Mouse (Mus musculus) forebrain, embryonic 11.5 days (tissue): ENCODE results near the gene Mras. TPM values are rescaled to one million over a fixed set of nuclear protein-coding genes. Genes with fewer than 3 reads are reported as not detected.

Experiments
- ATAC-seq: fragments of 200-750 bp; cut with Nextera tagmentation; replicated peaks from 2 replicates; pipeline ENCODE4 v1.8.0; 2017; ENCODE audit warnings: moderate TSS enrichment; ENCODE audit not compliant: low FRiP score
- DNase-seq: peaks from one replicate; pipeline ENCODE4 v3.0.0-alpha.2; 2017; ENCODE audit warnings: low spot score
- H3K27ac ChIP-seq: fragments of 300-500 bp; sonication (generic); 2 replicates; pipeline ENCODE4 v1.5.1; 2014; ENCODE audit warnings: low read depth, low read length
- H3K27me3 ChIP-seq: fragments of 300-500 bp; sonication (generic); 2 replicates; pipeline ENCODE4 v1.6.1; 2014; ENCODE audit warnings: mild to moderate bottlenecking, low read length, mixed read lengths; ENCODE audit not compliant: control insufficient read depth, insufficient read depth
- H3K36me3 ChIP-seq: fragments of 300-500 bp; sonication (generic); 2 replicates; pipeline ENCODE4 v1.6.1; 2014; ENCODE audit warnings: mild to moderate bottlenecking, low read length, moderate library complexity, mixed read lengths; ENCODE audit not compliant: control insufficient read depth, insufficient read depth
- H3K4me1 ChIP-seq: fragments of 300-500 bp; sonication (generic); replicated peaks from 2 replicates; pipeline ENCODE4 v1.6.1; 2014; ENCODE audit warnings: low read length, mixed read lengths; ENCODE audit not compliant: control insufficient read depth, insufficient read depth
- H3K4me2 ChIP-seq: fragments of 300-500 bp; sonication (generic); 2 replicates; pipeline ENCODE4 v1.6.1; 2014; ENCODE audit warnings: low read depth, mild to moderate bottlenecking, low read length, moderate library complexity, mixed read lengths; ENCODE audit not compliant: severe bottlenecking
- H3K4me3 ChIP-seq: fragments of 300-500 bp; sonication (generic); 2 replicates; pipeline ENCODE4 v1.5.1; 2014; ENCODE audit warnings: low read depth, low read length
- H3K9ac ChIP-seq: fragments of 300-500 bp; sonication (generic); 2 replicates; pipeline ENCODE4 v1.6.1; 2014; ENCODE audit warnings: low read length
- H3K9me3 ChIP-seq: fragments of 300-500 bp; sonication (generic); 2 replicates; pipeline ENCODE4 v1.6.1; 2016; ENCODE audit warnings: low read length, mixed read lengths; ENCODE audit not compliant: control insufficient read depth
- WGBS: fragments of 180-500 bp; shearing (Covaris S2); extraction: QIAGEN DNeasy Blood & Tissue Kit; methylation state at CpG from one replicate; pipeline ENCODE4 v1.1.7; 2014; 5-methylcytosine and 5-hydroxymethylcytosine counted together
- polyA plus RNA-seq: library from polyadenylated mRNA; unstranded; fragments of >200 nt; fragmentation: Nextera tagmentation; extraction: Ambion mirVana; gene quantifications from 2 replicates; pipeline ENCODE4 v1.2.1, GENCODE M21; 2014

Mras gene
- polyA plus RNA-seq, 1 experiment from 2014 or later, result 16.8 TPM

DNA sequence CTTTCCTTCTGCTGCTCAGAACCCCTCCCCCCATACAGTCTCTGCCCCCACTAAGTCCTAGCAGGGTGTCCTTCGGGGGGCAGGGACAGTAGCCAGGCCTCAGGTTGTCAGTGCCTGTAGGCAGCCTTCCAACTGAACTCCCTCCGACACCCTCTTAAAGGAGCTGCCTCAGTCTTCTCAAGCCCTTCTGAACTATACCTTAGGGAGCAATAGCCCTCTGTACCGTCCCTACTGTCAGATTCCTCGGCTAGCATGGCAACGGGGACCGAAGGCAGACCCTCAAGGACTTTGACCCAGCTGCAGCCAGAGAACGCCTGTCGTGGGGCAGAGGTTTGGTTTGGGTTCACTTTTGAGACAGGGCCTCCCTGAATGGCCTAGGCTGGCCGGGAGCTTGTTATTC is 11.9 kb downstream of the Mras start:
- Histone ChIP-seq H3K9me3 (no peaks in the 10 kb centered on the region), H3K4me3 (no peak overlapping the region), H3K27ac (no peak overlapping the region), H3K27me3 (no peaks in the 10 kb centered on the region), H3K36me3 (no peaks in the 10 kb centered on the region), H3K4me1 (0 out of 2 replicates have a peak, but pooled peaks cover 2% of the 10 kb centered on the region), H3K4me2 (no peak overlapping the region), H3K9ac (no peak overlapping the region)
- 82% methylated on average over 9 of the region's 9 CpGs for WGBS
- DNase-seq, result no peak
- no peak for ATAC-seq

DNA sequence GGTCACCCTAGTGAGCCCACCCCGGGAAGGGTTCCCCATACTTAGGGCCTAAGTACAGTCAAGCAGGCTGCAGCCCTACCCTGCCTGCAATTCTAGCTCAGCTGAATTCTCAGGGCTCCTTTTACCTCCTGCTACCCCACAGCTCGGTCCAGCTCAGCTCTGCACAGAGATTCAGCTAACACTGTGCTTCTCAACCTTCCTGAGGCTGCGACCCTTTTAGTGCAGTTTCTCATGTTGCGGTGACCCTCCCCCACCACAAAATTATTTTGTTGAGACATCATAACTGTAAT is 12.7 kb downstream of the Mras start:
- Histone ChIP-seq H3K9ac (no peak overlapping the region), H3K9me3 (no peaks in the 10 kb centered on the region), H3K4me1 (0 out of 2 replicates have a peak, but pooled peaks cover 2% of the 10 kb centered on the region), H3K4me3 (no peak overlapping the region), H3K27me3 (no peaks in the 10 kb centered on the region), H3K4me2 (no peak overlapping the region), H3K27ac (no peak overlapping the region), H3K36me3 (no peaks in the 10 kb centered on the region)
- ATAC-seq (no peak), DNase-seq (no peak)
- WGBS, result 74% methylated on average over 4 of the region's 4 CpGs

DNA sequence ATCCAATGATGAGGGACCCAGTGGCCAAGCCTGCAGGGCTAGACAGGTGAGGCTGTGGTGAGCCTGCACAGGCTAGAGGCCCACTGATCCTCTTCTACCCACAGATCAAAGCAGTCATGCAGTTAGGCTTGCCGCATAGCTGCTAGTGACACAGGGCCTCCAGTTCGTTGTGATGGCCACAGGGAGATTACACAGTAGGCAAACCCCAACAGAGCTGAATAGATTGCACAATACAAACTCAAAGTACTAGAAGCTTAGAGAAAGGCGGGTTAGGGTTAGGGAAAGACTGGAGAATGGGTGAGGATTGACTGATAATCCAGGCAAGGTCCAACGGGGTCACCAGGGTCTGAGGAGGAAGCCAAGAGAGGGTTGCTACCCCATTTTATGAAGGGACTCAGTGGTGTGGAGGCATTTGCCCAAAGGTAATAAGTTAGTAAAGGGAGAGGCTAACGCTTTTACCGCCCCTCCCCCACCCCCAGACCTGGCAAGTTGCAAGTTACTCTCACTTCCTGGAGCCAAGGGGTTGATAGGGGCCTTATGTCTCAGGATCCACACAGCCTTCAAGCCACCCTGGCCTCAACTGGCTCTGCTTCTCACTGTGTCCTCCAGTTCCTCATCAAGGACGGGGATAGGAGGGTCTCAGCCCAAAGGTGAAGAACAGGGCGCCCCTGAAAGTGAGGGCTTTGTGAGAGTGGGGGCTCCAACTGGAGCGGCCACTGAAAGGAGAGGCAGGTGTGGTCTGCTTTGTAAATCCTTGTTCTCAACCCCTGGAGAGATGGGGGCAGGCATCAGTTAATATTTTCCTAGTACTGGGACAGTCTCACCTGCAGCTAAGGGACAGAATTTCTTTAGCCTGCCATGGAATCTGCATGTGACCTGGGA is 13.2 kb downstream of the Mras start:
- Histone ChIP-seq H3K4me3 (no peak overlapping the region), H3K4me1 (0 out of 2 replicates have a peak, but pooled peaks cover 2% of the 10 kb centered on the region), H3K4me2 (no peak overlapping the region), H3K27ac (no peak overlapping the region), H3K9ac (no peak overlapping the region), H3K9me3 (no peaks in the 10 kb centered on the region), H3K36me3 (no peaks in the 10 kb centered on the region), H3K27me3 (no peaks in the 10 kb centered on the region)
- WGBS, result 64% methylated on average over 9 of the region's 9 CpGs
- no peak for ATAC-seq
- no peak for DNase-seq

DNA sequence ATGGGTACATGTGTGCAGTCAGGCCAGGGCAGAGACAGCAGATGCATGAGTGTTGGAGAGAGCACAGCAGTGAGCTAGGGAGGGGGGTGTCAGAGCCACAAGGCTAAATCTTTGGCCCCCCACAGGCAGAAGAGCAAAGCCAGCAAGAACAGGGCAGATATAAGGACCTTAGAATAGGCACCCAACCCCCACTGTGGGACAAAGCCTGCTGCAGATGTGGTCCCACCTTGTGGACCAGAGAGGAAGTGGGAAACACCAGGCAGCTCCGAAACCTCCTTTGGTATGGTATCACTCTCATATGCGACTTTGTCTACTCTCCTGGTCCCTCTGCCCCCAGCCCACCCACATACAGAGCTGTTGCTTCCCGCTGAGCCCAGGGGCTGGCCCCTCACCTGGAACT is 15.3 kb downstream of the Mras start:
- 72% methylated on average over 3 of the region's 3 CpGs for WGBS

DNA sequence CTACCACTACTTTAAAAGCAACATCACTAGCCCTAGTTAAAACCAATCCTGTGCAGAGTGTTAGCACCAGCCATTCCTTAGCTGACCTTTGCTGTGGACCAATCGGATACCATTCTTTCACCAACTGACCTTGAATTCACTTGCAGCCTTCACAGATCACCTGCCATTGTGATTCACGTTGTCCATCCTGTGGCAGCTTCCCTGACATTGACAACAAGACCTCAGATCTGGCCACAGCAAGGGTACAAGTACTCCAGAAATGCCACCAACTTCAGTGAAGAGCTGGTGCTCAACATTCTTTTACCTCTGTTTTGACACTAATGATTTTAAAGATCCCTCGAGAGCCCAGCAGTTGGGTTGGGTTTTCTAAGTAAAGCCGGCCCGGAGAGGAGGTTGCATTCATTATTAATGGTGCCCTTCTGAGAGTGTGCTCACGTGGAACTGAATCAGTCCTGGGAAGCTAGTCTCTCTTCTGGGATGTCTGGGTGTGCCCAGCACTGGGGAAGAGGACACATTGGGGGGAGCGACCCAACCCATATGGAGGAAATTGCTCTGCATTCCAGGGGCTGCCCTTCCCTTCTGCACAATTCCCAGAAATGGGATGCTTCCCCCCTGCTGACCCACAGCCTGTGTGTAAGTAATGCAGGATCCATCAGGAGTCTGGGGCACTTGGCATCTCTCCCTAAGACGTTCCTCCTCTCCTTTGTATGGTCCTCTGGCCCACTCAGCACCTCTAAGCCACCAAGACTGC is 17.1 kb downstream of the Mras start:
- no peaks in the 10 kb centered on the region for H3K36me3 ChIP-seq
- H3K9me3 ChIP-seq, result no peaks in the 10 kb centered on the region
- DNase-seq (no peak), ATAC-seq (no peak)
- H3K27me3 ChIP-seq, result no peaks in the 10 kb centered on the region
- no peak overlapping the region for H3K9ac ChIP-seq
- 81% methylated on average over 8 of the region's 8 CpGs for WGBS
- H3K4me3 ChIP-seq, result no peak overlapping the region
- H3K4me2 ChIP-seq, result no peak overlapping the region
- H3K27ac ChIP-seq, result no peak overlapping the region
- H3K4me1 ChIP-seq, result 0 out of 2 replicates have a peak, but pooled peaks cover 2% of the 10 kb centered on the region

More for the DNA sequence above, 15.3 kb downstream of the Mras start:
- Histone ChIP-seq H3K36me3 (no peaks in the 10 kb centered on the region), H3K9me3 (no peaks in the 10 kb centered on the region), H3K9ac (no peak overlapping the region), H3K4me2 (no peak overlapping the region), H3K4me1 (0 out of 2 replicates have a peak, but pooled peaks cover 2% of the 10 kb centered on the region), H3K4me3 (no peak overlapping the region), H3K27me3 (no peaks in the 10 kb centered on the region), H3K27ac (no peak overlapping the region)
- ATAC-seq (no peak), DNase-seq (no peak)

DNA sequence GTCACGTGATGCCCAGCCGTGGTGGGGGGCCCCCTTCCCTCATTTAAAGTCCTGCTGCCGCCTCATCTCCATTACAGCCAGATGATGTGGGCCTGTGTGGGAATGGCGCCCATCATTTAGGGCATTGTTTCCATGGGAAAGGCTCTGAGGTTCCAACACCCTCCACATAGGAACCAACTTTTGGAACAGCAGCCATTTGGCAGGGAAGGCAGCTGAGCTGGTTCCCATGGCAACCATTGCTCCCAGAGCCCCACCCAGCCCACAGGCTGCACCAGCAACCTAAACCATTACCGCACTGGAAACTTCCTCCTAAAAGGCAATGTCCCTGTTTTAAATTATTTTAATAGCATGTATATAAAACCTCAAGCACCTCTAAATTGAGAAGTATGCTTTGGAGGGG is 18.8 kb downstream of the Mras start:
- Histone ChIP-seq H3K27me3 (no peaks in the 10 kb centered on the region), H3K4me3 (no peak overlapping the region), H3K4me1 (no peaks in the 10 kb centered on the region), H3K9me3 (no peaks in the 10 kb centered on the region), H3K4me2 (no peak overlapping the region), H3K9ac (no peak overlapping the region), H3K36me3 (no peaks in the 10 kb centered on the region), H3K27ac (no peak overlapping the region)
- 72% methylated on average over 5 of the region's 5 CpGs for WGBS
- ATAC-seq (no peak), DNase-seq (no peak)

DNA sequence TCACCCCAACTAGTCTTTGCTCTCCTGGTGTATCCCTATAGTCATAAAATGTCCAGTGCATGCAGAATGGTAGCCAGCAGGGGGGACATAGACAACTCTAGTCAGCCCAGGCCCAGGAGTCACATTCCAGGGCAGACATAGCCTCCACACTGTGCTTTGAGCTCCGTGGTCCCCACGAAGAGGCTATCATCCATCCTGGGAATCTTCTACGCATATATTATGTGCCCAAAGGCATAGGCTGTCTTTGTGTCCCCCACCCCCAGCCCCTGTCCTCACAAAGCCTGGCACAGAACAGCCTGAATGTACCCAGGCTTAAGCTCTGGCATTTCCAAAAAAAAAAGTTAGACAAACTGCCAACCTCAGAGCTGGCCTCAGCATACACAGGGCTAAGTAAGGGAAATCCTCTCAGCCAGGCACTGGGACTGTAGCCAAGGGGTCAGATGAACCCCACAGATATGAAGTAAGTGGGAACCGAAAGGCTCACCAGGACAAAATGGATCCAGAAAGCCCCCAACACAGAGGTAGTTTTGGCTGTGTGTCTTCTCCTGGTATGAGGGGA is 19.8 kb downstream of the Mras start:
- no peak overlapping the region for H3K4me2 ChIP-seq
- no peak for ATAC-seq
- H3K36me3 ChIP-seq, result no peaks in the 10 kb centered on the region
- no peak overlapping the region for H3K9ac ChIP-seq
- no peak for DNase-seq
- no peaks in the 10 kb centered on the region for H3K4me1 ChIP-seq
- H3K4me3 ChIP-seq, result no peak overlapping the region
- 76% methylated on average over 4 of the region's 4 CpGs for WGBS
- no peaks in the 10 kb centered on the region for H3K9me3 ChIP-seq
- no peak overlapping the region for H3K27ac ChIP-seq
- H3K27me3 ChIP-seq, result no peaks in the 10 kb centered on the region

DNA sequence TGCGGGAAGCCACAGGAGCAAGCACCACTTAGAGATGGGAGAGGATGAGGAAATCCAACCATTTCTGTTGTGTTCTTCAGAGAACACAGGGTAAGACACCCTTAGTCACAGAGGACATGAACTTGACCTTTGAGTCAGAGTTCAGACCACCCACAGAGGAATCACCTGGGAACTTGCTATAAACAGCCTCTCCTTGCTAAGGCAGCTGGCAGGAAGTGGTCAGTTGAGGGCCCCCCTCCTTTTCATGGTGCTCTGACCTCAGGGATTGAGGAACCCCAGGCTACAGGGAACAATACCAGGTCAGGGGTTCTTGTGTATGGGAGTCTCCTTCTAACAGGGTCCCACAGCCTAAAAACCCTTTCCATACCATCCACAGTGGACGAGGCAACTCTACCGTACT is 20.4 kb downstream of the Mras start:
- Histone ChIP-seq H3K9ac (no peak overlapping the region), H3K27ac (no peak overlapping the region), H3K4me1 (no peaks in the 10 kb centered on the region), H3K36me3 (no peaks in the 10 kb centered on the region), H3K4me2 (no peak overlapping the region), H3K4me3 (no peak overlapping the region), H3K9me3 (no peaks in the 10 kb centered on the region), H3K27me3 (no peaks in the 10 kb centered on the region)
- 84% methylated on average over 3 of the region's 3 CpGs for WGBS
- no peak for DNase-seq
- ATAC-seq, result no peak
